Mouse (Mus musculus) bone marrow macrophage, adult 2 months (primary cell): Measurements from ENCODE around the gene Pik3r1.

ENCODE experiments used
- CTCF ChIP-seq: IDR thresholded peaks from 2 replicates; pipeline ENCODE4 v1.5.1; 2012; ENCODE audit warnings: low read depth, mild to moderate bottlenecking, low read length, moderate library complexity
- POLR2A ChIP-seq: IDR thresholded peaks from 2 replicates; pipeline ENCODE4 v1.6.1; 2012; ENCODE audit warnings: mild to moderate bottlenecking, low read depth, low read length, borderline replicate concordance

GRCm38 (mm10) chr13:101718744-101719143 is 49.3 kb downstream of the Pik3r1 start:
- no peak for TF ChIP-seq CTCF
- no peak for TF ChIP-seq POLR2A
